Mouse (Mus musculus) heart, embryonic 10.5 days (tissue): ENCODE measurements around the gene Myt1. TPM values are rescaled to one million over a fixed set of nuclear protein-coding genes. Genes with fewer than 3 reads are reported as not detected.

ENCODE experiments used
- polyA plus RNA-seq: library from polyadenylated mRNA; unstranded; fragments of >200 nt; fragmentation: Nextera tagmentation; extraction: Ambion mirVana; gene quantifications from 2 replicates; pipeline ENCODE4 v1.2.1, GENCODE M21; 2016

Myt1 gene
- polyA plus RNA-seq, 1 experiment from 2014 or later: 0.05 TPM

Other genes with a start within 250 kb of the Myt1 start
- 87.2 and 97.0 TPM in 2 replicates for gene Dnajc5, start 242.8 kb upstream of the Myt1 start, polyA plus RNA-seq
- 67.3 and 83.6 TPM in 2 replicates for gene Uckl1, start 178.4 kb upstream of the Myt1 start, polyA plus RNA-seq
- 56.1 and 62.9 TPM in 2 replicates for gene Prpf6, start 171.5 kb upstream of the Myt1 start, polyA plus RNA-seq
- 36.0 and 37.0 TPM in 2 replicates for gene Zfp512b, start 170.5 kb upstream of the Myt1 start, polyA plus RNA-seq
- gene Samd10, start 164.1 kb upstream of the Myt1 start, polyA plus RNA-seq: 15.0 and 16.6 TPM in 2 replicates
- gene Gm29797, start 106.3 kb upstream of the Myt1 start, polyA plus RNA-seq: 0.24 TPM in 1 of 2 replicates, not detected in the other
- gene Sox18, start 91.7 kb upstream of the Myt1 start, polyA plus RNA-seq: 22.1 and 25.0 TPM in 2 replicates
- 12.2 and 15.3 TPM in 2 replicates for gene Tcea2, start 83.0 kb upstream of the Myt1 start, polyA plus RNA-seq
- gene Rgs19, start 69.4 kb upstream of the Myt1 start, polyA plus RNA-seq: 56.4 and 67.7 TPM in 2 replicates
- not detected in 2 replicates for gene Lkaaear1, start 64.9 kb upstream of the Myt1 start, polyA plus RNA-seq
- gene Oprl1, start 48.3 kb upstream of the Myt1 start, polyA plus RNA-seq: 6.1 and 6.6 TPM in 2 replicates
- gene Pcmtd2, start 74.5 kb downstream of the Myt1 start, polyA plus RNA-seq: 22.7 and 22.9 TPM in 2 replicates
- gene Polr3k, start 101.0 kb downstream of the Myt1 start, polyA plus RNA-seq: 63.4 and 74.1 TPM in 2 replicates
- gene Gm14496, start 227.8 kb downstream of the Myt1 start, polyA plus RNA-seq: not detected in 2 replicates